Mouse (Mus musculus) gastrocnemius, postnatal 25 days (tissue): ENCODE measurements around the gene Gpr135. TPM values are rescaled to one million over a fixed set of nuclear protein-coding genes. Genes with fewer than 3 reads are reported as not detected.
A peak's percentile ranks its signal among the peaks of the same experiment; 100 is the strongest.

Experiments used
- DNase-seq: peaks from one replicate; pipeline ENCODE4 v3.0.0; 2022
- long read RNA-seq, 2 experiments: library from polyadenylated mRNA; stranded (forward); transcript quantifications; one replicate each; pipeline ENCODE4 v2.0.0; 2021
- total RNA-seq, 2 experiments: library from RNA; stranded (reverse); gene quantifications; 1 replicate in 1 of 2; 2 replicates in 1 of 2; pipeline ENCODE4 v1.2.3; 2021

The Gpr135 gene
- under 1 TPM; 0.20 to 0.32 TPM for total RNA-seq
- long read RNA-seq, experiment 1 = 0 reads
- long read RNA-seq, experiment 2 = 0 reads

- peak; percentile 78 for DNase-seq
These were observed at the start of gene Gpr135 for GRCm38 (mm10) chr12:72070327-72071269. Gene Gpr135 (minus strand): TSS chr12:72071125.

GRCm38 (mm10) chr12:72115686-72116345, 44.9 kb upstream of the Gpr135 start:
- no peak for DNase-seq

GRCm38 (mm10) chr12:72115126-72115525, 44.2 kb upstream of the Gpr135 start:
- DNase-seq = no peak

- peak; percentile 33 for DNase-seq
These were observed 33.8 kb upstream of the Gpr135 start for GRCm38 (mm10) chr12:72104525-72105281.

- DNase-seq = no peak
These were observed 33.1 kb upstream of the Gpr135 start for GRCm38 (mm10) chr12:72104027-72104426.

GRCm38 (mm10) chr12:72102776-72103175, 31.9 kb upstream of the Gpr135 start:
- no peak for DNase-seq

- no peak for DNase-seq
These were observed 26.0 kb upstream of the Gpr135 start for GRCm38 (mm10) chr12:72096966-72097365.

GRCm38 (mm10) chr12:72089802-72090201, 18.9 kb upstream of the Gpr135 start:
- DNase-seq = no peak

- no peak for DNase-seq
These were observed 15.4 kb upstream of the Gpr135 start for GRCm38 (mm10) chr12:72086166-72086825.

- peak; percentile 99 for DNase-seq
These were observed 14.6 kb upstream of the Gpr135 start, which contains the start of the genes L3hypdh and Jkamp for GRCm38 (mm10) chr12:72085329-72086165. Gene L3hypdh (minus strand): TSS chr12:72085439. Gene Jkamp (plus strand): TSS chr12:72085589.

GRCm38 (mm10) chr12:72085024-72085328, 14.1 kb upstream of the Gpr135 start:
- no peak for DNase-seq

GRCm38 (mm10) chr12:72084261-72085023, 13.5 kb upstream of the Gpr135 start:
- no peak for DNase-seq

- DNase-seq = no peak
These were observed 12.3 kb upstream of the Gpr135 start for GRCm38 (mm10) chr12:72083265-72083664.

GRCm38 (mm10) chr12:72082370-72082769, 11.4 kb upstream of the Gpr135 start:
- no peak for DNase-seq

- DNase-seq = no peak
These were observed 11.0 kb upstream of the Gpr135 start for GRCm38 (mm10) chr12:72081961-72082360.

GRCm38 (mm10) chr12:72078248-72078647, 7.3 kb upstream of the Gpr135 start:
- no peak for DNase-seq

- no peak for DNase-seq
These were observed 1.1 kb downstream of the Gpr135 start for GRCm38 (mm10) chr12:72069626-72070326.

GRCm38 (mm10) chr12:72057780-72058179, 13.1 kb downstream of the Gpr135 start:
- no peak for DNase-seq

- no peak for DNase-seq
These were observed 17.1 kb downstream of the Gpr135 start for GRCm38 (mm10) chr12:72053851-72054250.
